Mouse (Mus musculus): ENCODE measurements at regions not wholly inside any gene's neighbourhood (a gene's known extent, or its start where the extent isn't known, plus 50 kb on each side); places are given as distances from the start of the nearest gene placed in this dataset.

- WGBS, result 96% methylated on average over 5 of the region's 5 CpGs
- Histone ChIP-seq H3K9ac (no peak overlapping the region), H3K27me3 (ENCODE audit: insufficient read depth, low read length) (no peaks in the 10 kb centered on the region), H3K4me1 (ENCODE audit: insufficient read depth) (no peaks in the 10 kb centered on the region), H3K36me3 (ENCODE audit: insufficient read depth) (no peaks in the 10 kb centered on the region), H3K4me2 (ENCODE audit: low read depth) (no peak overlapping the region), H3K4me3 (ENCODE audit: low read depth, low read length) (no peak overlapping the region), H3K9me3 (ENCODE audit: low read length) (no peaks in the 10 kb centered on the region), H3K27ac (ENCODE audit: low read depth, low read length) (no peak overlapping the region)
- ATAC-seq, result no peak
- no peak for TF ChIP-seq CTCF (IDR thresholded peaks at IDR 0.05; ENCODE audit: low read depth)
- no peak for DNase-seq
These were observed 254.9 kb upstream of the Zmiz1 start for GRCm38 (mm10) chr14:25204091-25204490.

- TF ChIP-seq CTCF (IDR thresholded peaks at IDR 0.05; ENCODE audit: low read depth), result no peak
- no peaks in the 10 kb centered on the region for H3K27me3 ChIP-seq (ENCODE audit: insufficient read depth, low read length)
- no peak overlapping the region for H3K9ac ChIP-seq
- DNase-seq (no peak), ATAC-seq (no peak)
- no peak overlapping the region for H3K4me2 ChIP-seq (ENCODE audit: low read depth)
- WGBS, result 77% methylated on average over 4 of the region's 4 CpGs
- no peak overlapping the region for H3K4me3 ChIP-seq (ENCODE audit: low read depth, low read length)
- H3K27ac ChIP-seq (ENCODE audit: low read depth, low read length), result no peak overlapping the region
- H3K9me3 ChIP-seq (ENCODE audit: low read length), result no peaks in the 10 kb centered on the region
- no peaks in the 10 kb centered on the region for H3K4me1 ChIP-seq (ENCODE audit: insufficient read depth)
- H3K36me3 ChIP-seq (ENCODE audit: insufficient read depth), result no peaks in the 10 kb centered on the region
These were observed 252.1 kb upstream of the Zmiz1 start for GRCm38 (mm10) chr14:25206855-25207254.

GRCm38 (mm10) chr14:25207422-25207821, 251.6 kb upstream of the Zmiz1 start:
- TF ChIP-seq CTCF (IDR thresholded peaks at IDR 0.05; ENCODE audit: low read depth), result no peak
- DNase-seq, result no peak
- no peaks in the 10 kb centered on the region for H3K9me3 ChIP-seq (ENCODE audit: low read length)
- no peaks in the 10 kb centered on the region for H3K27me3 ChIP-seq (ENCODE audit: insufficient read depth, low read length)
- H3K36me3 ChIP-seq (ENCODE audit: insufficient read depth), result no peaks in the 10 kb centered on the region
- no peak overlapping the region for H3K4me2 ChIP-seq (ENCODE audit: low read depth)
- no peaks in the 10 kb centered on the region for H3K4me1 ChIP-seq (ENCODE audit: insufficient read depth)
- no peak for ATAC-seq
- WGBS, result 87% methylated on average over 5 of the region's 5 CpGs
- no peak overlapping the region for H3K4me3 ChIP-seq (ENCODE audit: low read depth, low read length)
- no peak overlapping the region for H3K27ac ChIP-seq (ENCODE audit: low read depth, low read length)
- H3K9ac ChIP-seq, result no peak overlapping the region

GRCm38 (mm10) chr14:25208221-25209056, 250.5 kb upstream of the Zmiz1 start:
- no peaks in the 10 kb centered on the region for H3K27me3 ChIP-seq (ENCODE audit: insufficient read depth, low read length)
- H3K36me3 ChIP-seq (ENCODE audit: insufficient read depth), result no peaks in the 10 kb centered on the region
- H3K4me1 ChIP-seq (ENCODE audit: insufficient read depth), result no peaks in the 10 kb centered on the region
- DNase-seq, result no peak
- H3K9me3 ChIP-seq (ENCODE audit: low read length), result no peaks in the 10 kb centered on the region
- WGBS, result 53% methylated on average over 9 of the region's 9 CpGs
- TF ChIP-seq CTCF (IDR thresholded peaks at IDR 0.05; ENCODE audit: low read depth), result no peak
- ATAC-seq, result no peak
- no peak overlapping the region for H3K27ac ChIP-seq (ENCODE audit: low read depth, low read length)
- no peak overlapping the region for H3K9ac ChIP-seq
- H3K4me3 ChIP-seq (ENCODE audit: low read depth, low read length), result no peak overlapping the region
- H3K4me2 ChIP-seq (ENCODE audit: low read depth), result no peak overlapping the region

GRCm38 (mm10) chr14:25213056-25213455, 245.9 kb upstream of the Zmiz1 start:
- no peak overlapping the region for H3K4me3 ChIP-seq (ENCODE audit: low read depth, low read length)
- DNase-seq, result no peak

GRCm38 (mm10) chr14:25223091-25223490, 235.9 kb upstream of the Zmiz1 start:
- Histone ChIP-seq H3K27me3 (ENCODE audit: insufficient read depth, low read length) (no peaks in the 10 kb centered on the region), H3K4me1 (ENCODE audit: insufficient read depth) (peaks cover 20% of the 10 kb centered on the region), H3K36me3 (ENCODE audit: insufficient read depth) (no peaks in the 10 kb centered on the region), H3K9me3 (ENCODE audit: low read length) (no peaks in the 10 kb centered on the region), H3K4me2 (ENCODE audit: low read depth) (no peak overlapping the region), H3K4me3 (ENCODE audit: low read depth, low read length) (no peak overlapping the region), H3K9ac (no peak overlapping the region), H3K27ac (ENCODE audit: low read depth, low read length) (no peak overlapping the region)
- DNase-seq, result no peak
- ATAC-seq, result no peak
- 40% methylated on average over 1 of the region's 1 CpGs for WGBS
- no peak for TF ChIP-seq CTCF (IDR thresholded peaks at IDR 0.05; ENCODE audit: low read depth)

More at GRCm38 (mm10) chr14:25213056-25213455, 245.9 kb upstream of the Zmiz1 start:
- Histone ChIP-seq H3K27ac (ENCODE audit: low read depth, low read length) (no peak overlapping the region), H3K9ac (no peak overlapping the region), H3K9me3 (ENCODE audit: low read length) (no peaks in the 10 kb centered on the region), H3K4me1 (ENCODE audit: insufficient read depth) (no peaks in the 10 kb centered on the region), H3K36me3 (ENCODE audit: insufficient read depth) (no peaks in the 10 kb centered on the region), H3K27me3 (ENCODE audit: insufficient read depth, low read length) (no peaks in the 10 kb centered on the region), H3K4me2 (ENCODE audit: low read depth) (no peak overlapping the region)
- 67% methylated on average over 6 of the region's 6 CpGs for WGBS
- no peak for TF ChIP-seq CTCF (IDR thresholded peaks at IDR 0.05; ENCODE audit: low read depth)
- ATAC-seq, result no peak

- Histone ChIP-seq H3K9ac (no peak overlapping the region), H3K27me3 (ENCODE audit: insufficient read depth, low read length) (no peaks in the 10 kb centered on the region), H3K27ac (ENCODE audit: low read depth, low read length) (peak overlapping the region; percentile 80), H3K36me3 (ENCODE audit: insufficient read depth) (no peaks in the 10 kb centered on the region), H3K4me3 (ENCODE audit: low read depth, low read length) (no peak overlapping the region), H3K9me3 (ENCODE audit: low read length) (no peaks in the 10 kb centered on the region), H3K4me1 (ENCODE audit: insufficient read depth) (peaks cover 25% of the 10 kb centered on the region), H3K4me2 (ENCODE audit: low read depth) (no peak overlapping the region)
- DNase-seq (peak; percentile 42), ATAC-seq (no peak)
- WGBS, result 49% methylated on average over 3 of the region's 3 CpGs
- no peak for TF ChIP-seq CTCF (IDR thresholded peaks at IDR 0.05; ENCODE audit: low read depth)
These were observed 233.8 kb upstream of the Zmiz1 start for GRCm38 (mm10) chr14:25225214-25225613.

All from forebrain, postnatal 0 days (tissue).